13 mouse cellular contexts compared by ENCODE assay signal in the genomic region with DNA sequence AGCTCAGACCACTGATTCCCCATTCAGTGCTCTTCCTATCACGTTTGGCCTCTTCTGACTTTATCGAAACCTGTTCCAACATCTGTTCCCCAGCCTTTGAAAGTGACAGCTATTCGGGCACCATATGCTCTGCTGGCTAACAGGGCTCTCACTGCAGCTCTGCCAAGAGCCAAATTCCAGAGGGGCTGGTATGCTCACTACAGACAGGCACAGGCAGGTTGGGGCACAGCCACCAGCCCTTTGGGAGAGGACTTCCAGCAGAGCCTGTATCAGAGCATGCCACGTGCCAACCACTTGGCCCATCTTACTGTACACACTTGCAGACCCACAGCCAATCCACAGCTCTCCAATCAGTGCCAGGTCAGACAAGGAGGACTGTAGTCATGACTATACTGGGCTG.
DNase-seq lines count a peak whose midpoint lies in the region; ATAC-seq and TF ChIP-seq lines count a peak whose summit lies in the region.
"Had no signal": no experiment of that assay in that cellular context is flagged by ENCODE, and none has a peak within 500 bp of the region (broad histone marks: within the 10 kb centered on the region; RNA-seq: fewer than 3 reads in every experiment).

No protein-coding gene starts in this region.

- H3K27ac ChIP-seq in gastrocnemius, adult 2 months = no peak overlapping the region
- no peak overlapping the region for H3K27ac ChIP-seq in heart, postnatal 0 days (ENCODE audit: low read depth)
- H3K27ac ChIP-seq in intestine, postnatal 0 days (ENCODE audit: low read depth, low read length) = no peak overlapping the region
- H3K27ac ChIP-seq: limb, embryonic 15.5 days; neural tube, embryonic 13.5 days; stomach, embryonic 15.5 days had no signal

- intact Hi-C loops in gastrocnemius, adult 2 months (cut with DNase I) = no loop called here
- intact Hi-C loops in gastrocnemius, postnatal 36 days (cut with DNase I) = no loop called here

- peak; percentile 25 for DNase-seq in gastrocnemius, adult 2 months
- no peak for DNase-seq in gastrocnemius, postnatal 36 days
- DNase-seq in lung, postnatal 36 days = peak; percentile 29
- no peak for DNase-seq in lung, postnatal 10 days
- peak; percentile 69 to 82 for DNase-seq in cerebellum, postnatal 10 days
- peak; percentile 79 for DNase-seq in heart, postnatal 0 days (ENCODE audit: low spot score)
- no peak for DNase-seq in ovary, adult 18-20 months (ENCODE audit: low spot score)
- DNase-seq: adrenal gland, adult 2 months; right cerebral cortex, postnatal 25 days had no signal

- peaks cover 10% of the 10 kb centered on the region; the same call in 1 of the 2 replicates for H3K4me1 ChIP-seq in heart, postnatal 0 days (ENCODE audit: control insufficient read depth, insufficient read depth)
- no peaks in the 10 kb centered on the region for H3K4me1 ChIP-seq in intestine, postnatal 0 days (replicated peaks; ENCODE audit: control insufficient read depth, insufficient read depth, low read length)
- H3K4me1 ChIP-seq: limb, embryonic 15.5 days; neural tube, embryonic 13.5 days; stomach, embryonic 15.5 days had no signal

- no peak for TF ChIP-seq CTCF in gastrocnemius, adult 2 months (IDR thresholded peaks at IDR 0.05)
- no peak for TF ChIP-seq CTCF in heart, postnatal 0 days (IDR thresholded peaks at IDR 0.05; ENCODE audit: low read depth)
- TF ChIP-seq CTCF in intestine, postnatal 0 days (IDR thresholded peaks at IDR 0.05; ENCODE audit: low read depth) = no peak

- H3K36me3 ChIP-seq in heart, postnatal 0 days (replicated peaks; ENCODE audit: control insufficient read depth, insufficient read depth, low read length) = peaks cover 9% of the 10 kb centered on the region
- no peaks in the 10 kb centered on the region for H3K36me3 ChIP-seq in intestine, postnatal 0 days (ENCODE audit: control insufficient read depth, insufficient read depth)
- H3K36me3 ChIP-seq: limb, embryonic 15.5 days; stomach, embryonic 15.5 days had no signal

- H3K9me3 ChIP-seq in heart, postnatal 0 days (replicated peaks; ENCODE audit: control insufficient read depth, low read length) = no peaks in the 10 kb centered on the region
- no peaks in the 10 kb centered on the region for H3K9me3 ChIP-seq in intestine, postnatal 0 days (ENCODE audit: control insufficient read depth)
- H3K9me3 ChIP-seq: limb, embryonic 15.5 days; neural tube, embryonic 13.5 days; stomach, embryonic 15.5 days had no signal

- 35% methylated on average over 4 of the region's 4 CpGs for WGBS in heart, postnatal 0 days
- WGBS in intestine, postnatal 0 days = 78% methylated on average over 4 of the region's 4 CpGs

- TF ChIP-seq EP300 in heart, postnatal 0 days (IDR thresholded peaks at IDR 0.05; ENCODE audit: low read depth) = no peak

- no peak overlapping the region for H3K4me3 ChIP-seq in gastrocnemius, adult 2 months
- no peak overlapping the region for H3K4me3 ChIP-seq in heart, postnatal 0 days (ENCODE audit: low read depth, low read length)
- H3K4me3 ChIP-seq in intestine, postnatal 0 days (ENCODE audit: low read depth, low read length) = no peak overlapping the region
- H3K4me3 ChIP-seq: limb, embryonic 15.5 days; neural tube, embryonic 13.5 days; stomach, embryonic 15.5 days had no signal

- no peaks in the 10 kb centered on the region for H3K27me3 ChIP-seq in heart, postnatal 0 days (ENCODE audit: control insufficient read depth, insufficient read depth, low read length)
- H3K27me3 ChIP-seq in intestine, postnatal 0 days (replicated peaks; ENCODE audit: control insufficient read depth, insufficient read depth, low read length) = no peaks in the 10 kb centered on the region
- H3K27me3 ChIP-seq: limb, embryonic 15.5 days; neural tube, embryonic 13.5 days; stomach, embryonic 15.5 days had no signal

- peak; percentile 99 for ATAC-seq in heart, postnatal 0 days (ENCODE audit: insufficient read depth, low read depth)
- no peak for ATAC-seq in intestine, postnatal 0 days

- H3K9ac ChIP-seq in heart, postnatal 0 days (replicated peaks; ENCODE audit: low read depth, low read length) = no peak overlapping the region
- H3K9ac ChIP-seq in intestine, postnatal 0 days (ENCODE audit: low read depth, low read length) = no peak overlapping the region
- H3K9ac ChIP-seq: limb, embryonic 15.5 days; neural tube, embryonic 13.5 days; stomach, embryonic 15.5 days had no signal

- no peak overlapping the region for H3K4me2 ChIP-seq in heart, postnatal 0 days (ENCODE audit: low read depth, low read length)
- no peak overlapping the region for H3K4me2 ChIP-seq in intestine, postnatal 0 days (replicated peaks; ENCODE audit: low read depth)
- H3K4me2 ChIP-seq: limb, embryonic 15.5 days; neural tube, embryonic 13.5 days; stomach, embryonic 15.5 days had no signal

Comparison
In these comparisons a context has a peak if more than half of its experiments do, and no peak if none do; other contexts are left out.
1. DNase-seq: peak in gastrocnemius, adult 2 months (single experiment), lung, postnatal 36 days (single experiment), cerebellum, postnatal 10 days (2 of 2) and heart, postnatal 0 days (single experiment); none in gastrocnemius, postnatal 36 days (0 of 2), lung, postnatal 10 days (single experiment) and ovary, adult 18-20 months (single experiment).